8 mouse cellular contexts compared by ENCODE assay signal in genomic region chrX:151802956-151803776, GRCm38 (mm10). TPM values are rescaled to one million over a fixed set of nuclear protein-coding genes. Genes with fewer than 3 reads are reported as not detected.
DNase-seq lines count a peak whose midpoint lies in the region; ATAC-seq lines count a peak whose summit lies in the region.

No protein-coding gene starts in this region.

- H3K36me3 ChIP-seq in lung, embryonic 16.5 days (ENCODE audit: control insufficient read depth, insufficient read depth, low read length): no peaks in the 10 kb centered on the region

- 20% methylated on average over 63 of the region's 77 CpGs for WGBS in lung, embryonic 16.5 days

- ATAC-seq in hematopoietic stem cell, adult 5-6 weeks (replicated peaks in 1 of 2; ENCODE audit: insufficient read depth in 1 of 2, low FRiP score in 2 of 2, low TSS enrichment in 1 of 2, low read depth in 1 of 2, poor library complexity in 2 of 2, severe bottlenecking in 2 of 2): peak; percentile 84 to 87
- peak; percentile 89 for ATAC-seq in lung, embryonic 16.5 days (ENCODE audit: low read depth)

- H3K27ac ChIP-seq in lung, embryonic 16.5 days (ENCODE audit: low read length): peak overlapping the region; percentile 94

- no peaks in the 10 kb centered on the region for H3K9me3 ChIP-seq in lung, embryonic 16.5 days (ENCODE audit: control insufficient read depth, low read length)

- H3K9ac ChIP-seq in lung, embryonic 16.5 days (ENCODE audit: low read length): peak overlapping the region; percentile 74

- H3K27me3 ChIP-seq in lung, embryonic 16.5 days (ENCODE audit: control insufficient read depth, insufficient read depth, low read depth, low read length): peaks cover 3% of the 10 kb centered on the region; the same call in 1 of the 2 replicates

- peak overlapping the region; percentile 61 for H3K4me2 ChIP-seq in lung, embryonic 16.5 days (ENCODE audit: low read depth, low read length)

- DNase-seq in MEL-GATA-1-ER (ENCODE audit: extremely low read depth, low read depth): peak; percentile 99
- DNase-seq in cerebellum, adult 8-10 months: peak; percentile 90
- peak; percentile 96 for DNase-seq in forelimb bud, embryonic 11.5 days (ENCODE audit: low read depth, low spot score)
- peak; percentile 83 for DNase-seq in layer of hippocampus, adult 9-10 months (ENCODE audit: low spot score)
- DNase-seq in ovary, postnatal 10 days (ENCODE audit: low spot score): peak; percentile 74
- peak; percentile 90 to 91 for DNase-seq in thymus, postnatal 10 days (ENCODE audit: low spot score in 2 of 2)

- H3K4me1 ChIP-seq in lung, embryonic 16.5 days (replicated peaks; ENCODE audit: control insufficient read depth, insufficient read depth, low read length): no peaks in the 10 kb centered on the region; the same call in 1 of the 2 replicates

- peak overlapping the region; percentile 62 for H3K4me3 ChIP-seq in lung, embryonic 16.5 days (ENCODE audit: low read length)

RNA-seq across cellular contexts. Expression of gene Huwe1, which starts 2.6 kb away (rescaled TPM):
- total RNA-seq in hematopoietic stem cell, adult 5-6 weeks (2017): 147 and 170 TPM in 2 replicates
- polyA plus RNA-seq in lung, embryonic 16.5 days (2015; fragmentation: Nextera tagmentation; extraction: Ambion mirVana): 37.8 and 46.9 TPM in 2 replicates

Comparison
In these comparisons a context has a peak if more than half of its experiments do, and no peak if none do; other contexts are left out.
1. Peak in every context shown above with its lines: DNase-seq, ATAC-seq, H3K4me3 ChIP-seq and H3K27ac ChIP-seq.